Mouse (Mus musculus): ENCODE measurements around the gene Gpr1. TPM values are rescaled to one million over a fixed set of nuclear protein-coding genes. Genes with fewer than 3 reads are reported as not detected.
"Not testable (repeated sequence)": the region's sequence is repeated elsewhere in the genome, so short reads cannot be mapped to it uniquely, and the experiment has no call there.

Gene Gpr1
- polyA plus RNA-seq, 1 experiment = 0.61 TPM

DNA sequence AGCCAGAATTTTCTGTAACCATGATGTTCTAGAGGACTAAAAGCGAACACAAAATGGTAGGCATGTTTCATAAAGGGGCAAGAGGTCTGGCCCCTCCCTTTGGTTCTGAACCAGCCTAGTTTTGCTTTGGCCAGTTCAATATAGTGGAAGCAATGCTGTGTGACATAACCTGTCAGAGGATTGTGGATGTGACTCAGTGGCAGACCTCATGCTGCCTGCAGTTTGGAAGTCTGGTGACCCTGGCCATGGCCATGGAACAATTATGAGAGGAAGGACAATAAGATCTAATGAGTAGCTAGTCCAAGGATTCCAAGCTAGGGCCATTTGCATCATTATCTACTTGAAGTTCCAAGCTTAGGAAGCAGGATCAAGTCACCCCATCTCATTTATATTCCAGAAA is 32.9 kb downstream of the Gpr1 start:
- H3K9ac ChIP-seq (ENCODE audit: low read depth, poor library complexity, severe bottlenecking) = no peak overlapping the region
- no peaks in the 10 kb centered on the region for H3K4me1 ChIP-seq (ENCODE audit: control insufficient read depth, insufficient read depth, low read length)
- H3K36me3 ChIP-seq (ENCODE audit: control insufficient read depth, insufficient read depth, low read length, poor library complexity, severe bottlenecking) = peaks cover 28% of the 10 kb centered on the region
- H3K27me3 ChIP-seq (ENCODE audit: control insufficient read depth, insufficient read depth, low read length, poor library complexity, severe bottlenecking) = no peaks in the 10 kb centered on the region
- no peaks in the 10 kb centered on the region for H3K9me3 ChIP-seq (replicated peaks; ENCODE audit: control insufficient read depth, insufficient read depth, low read length, poor library complexity, severe bottlenecking)
- H3K4me3 ChIP-seq (ENCODE audit: low read depth, low read length) = no peak overlapping the region
- no peak overlapping the region for H3K27ac ChIP-seq (ENCODE audit: insufficient read depth, low read length)
- TF ChIP-seq EP300 (IDR thresholded peaks at IDR 0.05; ENCODE audit: insufficient read depth, low read depth, low read length) = no peak
- TF ChIP-seq POLR2A (IDR thresholded peaks at IDR 0.05; ENCODE audit: insufficient read depth, low read length) = no peak
- no peak for TF ChIP-seq CTCF (IDR thresholded peaks at IDR 0.05; ENCODE audit: low read depth, low read length)

DNA sequence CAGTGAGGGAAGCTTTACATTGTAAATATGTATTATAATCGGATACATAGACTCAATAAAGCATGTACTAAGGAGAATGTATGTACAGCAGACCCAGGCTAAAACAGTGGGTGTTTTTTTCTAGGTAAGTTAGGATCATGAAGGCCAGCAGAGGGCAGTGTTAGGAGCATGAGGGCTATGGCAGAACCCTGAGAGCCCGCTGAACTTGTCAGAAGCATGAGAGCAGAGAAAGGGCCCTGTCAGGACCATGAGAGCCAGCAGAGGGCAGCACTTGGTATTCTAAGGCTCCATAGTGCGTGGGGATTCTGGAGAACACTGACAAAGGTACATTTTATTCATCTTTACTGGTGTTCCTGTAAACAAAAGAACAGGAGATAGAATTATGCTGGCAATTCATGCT is 33.3 kb downstream of the Gpr1 start:
- peaks cover 28% of the 10 kb centered on the region for H3K36me3 ChIP-seq (ENCODE audit: control insufficient read depth, insufficient read depth, low read length, poor library complexity, severe bottlenecking)
- no peak overlapping the region for H3K4me3 ChIP-seq (ENCODE audit: low read depth, low read length)
- H3K27me3 ChIP-seq (ENCODE audit: control insufficient read depth, insufficient read depth, low read length, poor library complexity, severe bottlenecking) = no peaks in the 10 kb centered on the region
- no peak overlapping the region for H3K27ac ChIP-seq (ENCODE audit: insufficient read depth, low read length)
- no peaks in the 10 kb centered on the region for H3K9me3 ChIP-seq (replicated peaks; ENCODE audit: control insufficient read depth, insufficient read depth, low read length, poor library complexity, severe bottlenecking)
- H3K4me1 ChIP-seq (ENCODE audit: control insufficient read depth, insufficient read depth, low read length) = no peaks in the 10 kb centered on the region
- TF ChIP-seq EP300 (IDR thresholded peaks at IDR 0.05; ENCODE audit: insufficient read depth, low read depth, low read length) = no peak
- peak; percentile 98 for TF ChIP-seq CTCF (IDR thresholded peaks at IDR 0.05; ENCODE audit: low read depth, low read length)
- TF ChIP-seq POLR2A (IDR thresholded peaks at IDR 0.05; ENCODE audit: insufficient read depth, low read length) = no peak
- H3K9ac ChIP-seq (ENCODE audit: low read depth, poor library complexity, severe bottlenecking) = no peak overlapping the region

GRCm38 (mm10) chr1:63180575-63180974 is 33.8 kb downstream of the Gpr1 start:
- Histone ChIP-seq H3K27ac (ENCODE audit: insufficient read depth, low read length) (peak overlapping the region; percentile 67; the same call in 1 of the 2 replicates), H3K36me3 (ENCODE audit: control insufficient read depth, insufficient read depth, low read length, poor library complexity, severe bottlenecking) (peaks cover 28% of the 10 kb centered on the region)
- not testable (repeated sequence) for H3K4me1 ChIP-seq (ENCODE audit: control insufficient read depth, insufficient read depth, low read length); H3K4me3 ChIP-seq (ENCODE audit: low read depth, low read length); H3K9ac ChIP-seq (ENCODE audit: low read depth, poor library complexity, severe bottlenecking); H3K27me3 ChIP-seq (ENCODE audit: control insufficient read depth, insufficient read depth, low read length, poor library complexity, severe bottlenecking); H3K9me3 ChIP-seq (replicated peaks; ENCODE audit: control insufficient read depth, insufficient read depth, low read length, poor library complexity, severe bottlenecking)

DNA sequence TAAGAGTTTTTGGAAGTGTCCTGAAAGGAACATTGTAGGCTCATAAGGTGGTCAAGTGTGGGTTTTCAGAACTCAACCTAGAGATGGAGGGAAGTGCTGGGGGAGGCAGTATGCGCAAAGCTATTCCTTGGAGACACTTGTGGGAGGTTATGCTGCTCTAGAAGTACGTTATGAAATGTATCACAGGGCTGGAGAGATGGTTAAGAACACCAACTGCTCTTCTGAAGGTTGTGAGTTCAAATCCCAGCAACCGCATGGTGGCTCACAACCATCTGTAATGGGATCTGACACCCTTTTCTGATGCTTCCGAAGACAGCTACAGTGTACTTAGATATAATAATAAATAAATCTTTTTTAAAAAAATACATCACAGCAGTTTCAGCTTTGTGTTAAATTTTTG is 34.2 kb downstream of the Gpr1 start:
- H3K9ac ChIP-seq (ENCODE audit: low read depth, poor library complexity, severe bottlenecking) = no peak overlapping the region
- no peak overlapping the region for H3K4me3 ChIP-seq (ENCODE audit: low read depth, low read length)
- H3K27me3 ChIP-seq (ENCODE audit: control insufficient read depth, insufficient read depth, low read length, poor library complexity, severe bottlenecking) = no peaks in the 10 kb centered on the region
- H3K27ac ChIP-seq (ENCODE audit: insufficient read depth, low read length) = peak overlapping the region; percentile 21; the same call in 1 of the 2 replicates
- H3K36me3 ChIP-seq (ENCODE audit: control insufficient read depth, insufficient read depth, low read length, poor library complexity, severe bottlenecking) = peaks cover 29% of the 10 kb centered on the region
- H3K4me1 ChIP-seq (ENCODE audit: control insufficient read depth, insufficient read depth, low read length) = no peaks in the 10 kb centered on the region
- TF ChIP-seq EP300 (IDR thresholded peaks at IDR 0.05; ENCODE audit: insufficient read depth, low read depth, low read length) (no peak), POLR2A (IDR thresholded peaks at IDR 0.05; ENCODE audit: insufficient read depth, low read length) (no peak), CTCF (IDR thresholded peaks at IDR 0.05; ENCODE audit: low read depth, low read length) (no peak)
- no peaks in the 10 kb centered on the region for H3K9me3 ChIP-seq (replicated peaks; ENCODE audit: control insufficient read depth, insufficient read depth, low read length, poor library complexity, severe bottlenecking)

DNA sequence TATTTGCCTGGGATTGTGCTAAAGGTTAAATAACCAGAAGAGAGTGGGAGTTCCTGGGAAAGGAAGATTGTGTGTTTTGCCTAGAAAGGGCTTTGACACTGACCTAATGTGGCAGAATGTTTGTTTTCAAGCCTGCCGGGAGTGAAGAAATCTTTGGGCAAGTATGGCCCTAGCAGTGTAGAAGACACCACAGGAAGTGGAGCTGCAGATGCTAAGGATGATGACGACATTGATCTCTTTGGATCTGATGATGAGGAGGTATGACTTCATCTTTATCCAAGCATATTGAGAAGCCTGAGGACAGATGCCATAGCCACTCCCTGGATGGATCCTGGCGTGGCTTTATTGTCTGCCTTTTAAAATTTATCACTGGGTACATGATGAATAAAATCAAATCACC is 36.0 kb downstream of the Gpr1 start:
- peaks cover 34% of the 10 kb centered on the region for H3K36me3 ChIP-seq (ENCODE audit: control insufficient read depth, insufficient read depth, low read length, poor library complexity, severe bottlenecking)

GRCm38 (mm10) chr1:63176604-63177421 is 37.5 kb downstream of the Gpr1 start, which contains the start of the genes Eef1b2 and Ndufs1:
TSS of gene Eef1b2 (plus strand) at chr1:63176825.
TSS of gene Ndufs1 (minus strand) at chr1:63176833.
- H3K27ac ChIP-seq (ENCODE audit: insufficient read depth, low read length) = peak within 1 kb of the TSS; percentile 73
- no peaks in the 10 kb centered on the region for H3K4me1 ChIP-seq (ENCODE audit: control insufficient read depth, insufficient read depth, low read length)

More for the DNA sequence above, 36.0 kb downstream of the Gpr1 start:
- peak overlapping the region; percentile 38 for H3K4me3 ChIP-seq (ENCODE audit: low read depth, low read length)
- H3K27ac ChIP-seq (ENCODE audit: insufficient read depth, low read length) = peak overlapping the region; percentile 70; the same call in 1 of the 2 replicates
- peak overlapping the region; percentile 99 for H3K9ac ChIP-seq (ENCODE audit: low read depth, poor library complexity, severe bottlenecking)
- no peaks in the 10 kb centered on the region for H3K4me1 ChIP-seq (ENCODE audit: control insufficient read depth, insufficient read depth, low read length)
- H3K9me3 ChIP-seq (replicated peaks; ENCODE audit: control insufficient read depth, insufficient read depth, low read length, poor library complexity, severe bottlenecking) = no peaks in the 10 kb centered on the region
- no peaks in the 10 kb centered on the region for H3K27me3 ChIP-seq (ENCODE audit: control insufficient read depth, insufficient read depth, low read length, poor library complexity, severe bottlenecking)
- TF ChIP-seq EP300 (IDR thresholded peaks at IDR 0.05; ENCODE audit: insufficient read depth, low read depth, low read length) = no peak

More at GRCm38 (mm10) chr1:63176604-63177421, 37.5 kb downstream of the Gpr1 start, which contains the start of the genes Eef1b2 and Ndufs1:
- no peaks in the 10 kb centered on the region for H3K27me3 ChIP-seq (ENCODE audit: control insufficient read depth, insufficient read depth, low read length, poor library complexity, severe bottlenecking)
- H3K9ac ChIP-seq (ENCODE audit: low read depth, poor library complexity, severe bottlenecking) = peak within 1 kb of the TSS; percentile 99
- H3K36me3 ChIP-seq (ENCODE audit: control insufficient read depth, insufficient read depth, low read length, poor library complexity, severe bottlenecking) = peaks cover 39% of the 10 kb centered on the region
- H3K9me3 ChIP-seq (replicated peaks; ENCODE audit: control insufficient read depth, insufficient read depth, low read length, poor library complexity, severe bottlenecking) = no peaks in the 10 kb centered on the region
- no peak for TF ChIP-seq CTCF (IDR thresholded peaks at IDR 0.05; ENCODE audit: low read depth, low read length)
- 0 out of 2 replicates have a peak, but pooled peaks have one; percentile 4 for TF ChIP-seq EP300 (IDR thresholded peaks at IDR 0.05; ENCODE audit: insufficient read depth, low read depth, low read length)
- TF ChIP-seq POLR2A (IDR thresholded peaks at IDR 0.05; ENCODE audit: insufficient read depth, low read length) = peak; percentile 32
- H3K4me3 ChIP-seq (ENCODE audit: low read depth, low read length) = peak within 1 kb of the TSS; percentile 100

Measured in ES-Bruce4 (cell line).